Mouse (Mus musculus) urinary bladder, postnatal 10 days (tissue): ENCODE data around the gene Caprin1.

ENCODE experiments used
- DNase-seq: peaks from one replicate; pipeline ENCODE4 v3.0.0; 2022; ENCODE audit warnings: low spot score

The Caprin1 gene

DNA sequence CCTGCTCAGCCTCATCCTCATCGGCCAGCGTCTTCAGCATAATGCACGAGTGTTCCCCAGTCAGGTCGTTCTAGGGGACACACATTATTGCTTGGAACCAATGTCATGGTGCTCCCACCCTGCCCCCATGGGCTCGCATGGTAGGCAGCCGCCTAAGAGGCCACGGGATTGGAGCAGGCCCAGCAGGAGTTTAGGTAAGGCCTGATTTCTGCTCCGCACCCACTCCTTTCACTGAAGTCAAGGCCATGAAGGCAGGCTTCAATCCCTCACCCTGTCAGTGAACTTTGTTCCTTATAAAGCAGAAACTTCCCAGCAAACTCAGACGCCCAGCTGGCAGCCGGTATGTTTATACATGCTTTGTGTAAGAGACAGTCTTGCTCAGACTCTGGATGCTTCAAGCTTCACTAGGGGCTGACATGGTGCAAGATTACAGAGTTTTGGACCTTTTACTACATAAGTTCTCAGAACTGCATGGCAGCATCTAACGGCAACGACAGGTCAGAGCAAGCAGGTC, 69.4 kb downstream of the Caprin1 start:
- DNase-seq: no peak

GRCm38 (mm10) chr2:103724521-103724920, 72.9 kb downstream of the Caprin1 start:
- DNase-seq: no peak

DNA sequence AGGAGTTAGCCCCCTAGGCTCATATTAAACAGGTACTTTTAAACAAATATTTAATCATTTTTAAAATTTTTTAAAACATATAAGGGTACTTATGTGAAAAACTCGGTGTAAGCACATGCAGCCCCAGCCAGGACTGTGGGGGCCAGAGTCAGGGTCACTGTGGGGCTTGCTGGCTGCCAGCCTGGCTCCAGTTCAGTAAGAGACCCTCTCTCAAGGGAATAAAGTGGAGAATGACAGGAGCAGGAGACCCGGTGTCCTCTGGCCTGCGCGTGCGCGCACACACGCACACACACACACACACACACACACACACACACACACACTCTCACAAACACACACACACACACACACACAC, 78.2 kb downstream of the Caprin1 start:
- no peak for DNase-seq

GRCm38 (mm10) chr2:103718594-103719291, 78.7 kb downstream of the Caprin1 start:
- no peak for DNase-seq

- DNase-seq: no peak
Measured at GRCm38 (mm10) chr2:103714412-103714811, 83.0 kb downstream of the Caprin1 start.

DNA sequence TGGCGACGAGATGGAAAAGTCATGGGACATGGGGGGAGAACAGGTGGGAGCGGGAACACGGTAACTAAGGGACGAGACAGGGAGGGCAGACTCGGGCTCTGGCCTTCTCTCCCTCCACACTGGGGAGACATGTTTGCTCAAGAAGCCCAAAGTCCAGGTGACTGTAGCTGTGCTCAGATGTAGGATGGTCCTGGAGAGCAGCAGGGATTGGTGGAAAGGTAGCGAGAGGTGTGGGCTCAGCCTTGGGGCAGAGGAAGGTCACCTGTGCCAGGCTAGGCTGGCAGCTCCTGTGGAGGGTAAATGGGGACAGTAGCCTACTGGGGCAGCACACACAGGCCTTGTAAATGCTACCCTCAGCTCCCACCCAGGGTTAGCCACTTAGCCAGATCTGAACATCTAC, 83.6 kb downstream of the Caprin1 start:
- no peak for DNase-seq
